Mouse (Mus musculus): ENCODE data around the gene Zfp46. TPM values are rescaled to one million over a fixed set of nuclear protein-coding genes. Genes with fewer than 3 reads are reported as not detected.

Zfp46 gene
- polyA plus RNA-seq, 2 experiments, result 30.2 to 39.6 TPM

DNA sequence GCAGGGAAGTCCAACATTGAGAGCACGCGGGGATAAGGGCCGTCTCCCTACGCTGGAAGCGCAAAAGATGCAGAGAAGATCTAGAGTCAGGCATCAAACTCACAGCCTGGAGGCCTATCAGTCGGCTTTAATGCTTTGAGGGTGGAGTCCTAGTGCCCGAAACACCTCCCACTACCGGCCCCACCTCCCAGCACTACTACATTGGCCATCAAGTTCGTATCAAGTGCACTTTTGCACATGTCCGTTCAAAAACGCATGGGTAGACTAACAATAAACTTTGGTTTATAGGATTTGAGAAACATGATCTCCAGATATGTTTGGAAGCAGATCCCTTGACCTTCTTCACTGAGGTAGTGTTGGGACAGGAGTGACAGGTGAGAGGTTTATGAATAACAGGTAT lies 25.3 kb downstream of the Zfp46 start:
- 6% methylated on average over 11 of the region's 11 CpGs for WGBS
- H3K36me3 ChIP-seq (ENCODE audit: control insufficient read depth, insufficient read depth, low read length), result no peaks in the 10 kb centered on the region; the same call in 1 of the 2 replicates
- peak; percentile 74 for DNase-seq (ENCODE audit: low spot score)
- H3K9me3 ChIP-seq (ENCODE audit: control insufficient read depth, low read length), result no peaks in the 10 kb centered on the region
- H3K4me1 ChIP-seq (ENCODE audit: control insufficient read depth, insufficient read depth, low read length), result peaks cover 29% of the 10 kb centered on the region
- peak overlapping the region; percentile 92 for H3K27ac ChIP-seq (replicated peaks; ENCODE audit: low read depth, low read length)
- peak overlapping the region; percentile 76 for H3K4me2 ChIP-seq (replicated peaks; ENCODE audit: low read depth, low read length, severe bottlenecking)
- TF ChIP-seq POLR2A (IDR thresholded peaks at IDR 0.05; ENCODE audit: borderline replicate concordance, extremely low read depth, insufficient read depth, insufficient read length), result no peak
- 0 out of 2 replicates have a peak, but pooled peaks have one; percentile 18 for ATAC-seq (ENCODE audit: low FRiP score, low read depth)
- peak overlapping the region; percentile 100 for H3K4me3 ChIP-seq (replicated peaks; ENCODE audit: low read length)
- H3K9ac ChIP-seq (ENCODE audit: low read depth, low read length, severe bottlenecking), result peak overlapping the region; percentile 100
- no peaks in the 10 kb centered on the region for H3K27me3 ChIP-seq (ENCODE audit: control insufficient read depth, insufficient read depth, low read length)

DNA sequence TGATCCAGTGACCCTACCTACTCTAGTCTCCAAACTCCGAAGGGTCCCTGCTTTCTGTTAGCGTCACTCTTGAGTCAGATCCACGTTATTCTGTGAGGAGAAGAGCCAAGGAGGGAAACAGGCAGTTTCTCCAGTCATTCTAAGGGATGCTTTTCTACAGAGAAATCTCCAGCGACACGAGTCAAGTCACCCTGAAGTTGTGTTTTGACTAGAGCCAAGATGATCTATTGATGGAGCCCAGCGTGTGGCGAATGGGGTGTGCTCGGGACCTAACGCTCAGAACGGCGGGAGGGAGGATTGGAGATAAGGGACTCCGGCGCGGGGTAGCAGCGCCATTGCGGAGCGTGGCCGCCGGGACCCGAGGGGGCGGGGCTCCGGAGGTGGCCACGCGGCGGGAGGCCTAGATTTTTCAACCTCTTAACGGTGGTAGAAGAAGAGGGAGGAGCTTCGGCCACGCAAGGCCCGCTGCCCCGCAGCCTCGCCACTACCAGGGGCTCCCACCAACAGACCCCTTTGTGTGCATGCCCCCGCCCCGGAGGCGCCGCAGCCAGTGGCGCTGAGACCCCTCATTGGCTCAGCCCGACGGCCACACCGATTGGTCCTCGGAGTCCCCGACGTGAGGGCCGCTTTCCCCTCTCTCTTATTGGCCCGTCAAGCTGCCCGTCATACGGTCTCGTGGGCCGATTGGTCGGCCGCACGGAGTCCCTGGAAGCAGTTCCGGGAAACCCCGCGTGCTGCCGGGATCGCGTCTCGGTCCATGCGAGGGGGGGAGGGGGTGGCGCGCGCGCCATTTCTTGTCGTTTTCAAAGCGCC lies 26.0 kb downstream of the Zfp46 start, which contains the start of gene Hnrnpr:
TSS of gene Hnrnpr (plus strand) at position 714 of the 813 bp plus-strand sequence.
- peak; percentile 99 for DNase-seq (ENCODE audit: low spot score)
- Histone ChIP-seq H3K27ac (replicated peaks; ENCODE audit: low read depth, low read length) (peak within 1 kb of the TSS; percentile 99), H3K4me2 (replicated peaks; ENCODE audit: low read depth, low read length, severe bottlenecking) (peak within 1 kb of the TSS; percentile 76), H3K4me1 (ENCODE audit: control insufficient read depth, insufficient read depth, low read length) (peaks cover 31% of the 10 kb centered on the region), H3K27me3 (ENCODE audit: control insufficient read depth, insufficient read depth, low read length) (no peaks in the 10 kb centered on the region), H3K9me3 (ENCODE audit: control insufficient read depth, low read length) (no peaks in the 10 kb centered on the region), H3K4me3 (replicated peaks; ENCODE audit: low read length) (peak within 1 kb of the TSS; percentile 100), H3K9ac (ENCODE audit: low read depth, low read length, severe bottlenecking) (peak within 1 kb of the TSS; percentile 100), H3K36me3 (ENCODE audit: control insufficient read depth, insufficient read depth, low read length) (no peaks in the 10 kb centered on the region; the same call in 1 of the 2 replicates)
- ATAC-seq (ENCODE audit: low FRiP score, low read depth), result peak; percentile 99
- under 1% methylated on average over 46 of the region's 65 CpGs for WGBS
- TF ChIP-seq POLR2A (IDR thresholded peaks at IDR 0.05; ENCODE audit: borderline replicate concordance, extremely low read depth, insufficient read depth, insufficient read length), result peak; percentile 72

DNA sequence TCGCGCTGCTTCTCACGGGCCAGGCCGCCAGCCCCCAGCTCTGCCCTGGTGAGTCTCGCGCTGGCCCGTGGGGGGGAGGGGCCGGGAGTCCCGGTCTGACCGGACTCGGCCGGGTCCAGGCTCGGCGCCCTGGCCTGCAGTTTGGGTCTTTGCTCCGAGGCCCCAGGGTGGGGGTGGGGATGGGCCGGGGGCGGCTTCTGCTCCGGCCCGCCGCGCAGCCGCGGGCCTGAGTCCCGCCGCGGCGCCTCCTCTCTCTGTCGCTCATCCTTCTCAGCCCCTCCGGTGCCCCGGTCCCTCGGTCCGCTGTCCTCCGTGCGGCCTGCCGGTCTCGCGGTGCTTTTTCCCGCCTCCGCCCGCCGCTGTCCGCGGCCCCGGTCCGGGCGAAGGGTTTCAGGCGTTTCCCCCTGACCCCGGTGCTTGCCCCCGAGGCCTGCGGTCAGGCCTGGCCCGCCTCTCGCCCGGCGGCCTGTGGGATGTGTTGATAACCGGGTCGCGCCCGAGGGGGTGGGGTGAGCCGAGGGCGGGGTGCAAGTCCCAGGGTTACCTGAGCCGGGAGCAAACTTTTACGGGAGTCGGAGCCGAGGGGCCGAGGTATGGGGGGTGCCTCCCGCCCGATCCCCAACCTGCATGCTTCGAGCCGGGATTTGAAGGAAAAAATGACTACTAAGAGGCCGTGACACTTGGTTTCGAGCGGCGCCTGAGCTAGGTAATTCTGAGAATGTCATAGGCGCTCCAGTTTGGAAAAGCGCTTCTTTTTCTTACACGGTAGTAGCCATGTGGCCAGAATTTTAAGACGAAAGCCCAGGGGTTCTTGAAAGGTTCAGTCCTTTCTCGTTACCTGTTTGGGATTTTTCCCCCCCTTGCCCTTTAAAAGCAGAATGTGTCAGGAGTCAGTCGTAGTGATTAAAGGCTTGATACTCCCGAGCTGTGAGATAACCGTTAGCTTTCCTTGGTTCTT lies 26.8 kb downstream of the Zfp46 start:
- under 1% methylated on average over 57 of the region's 81 CpGs for WGBS
- Histone ChIP-seq H3K9ac (ENCODE audit: low read depth, low read length, severe bottlenecking) (peak overlapping the region; percentile 100), H3K4me3 (replicated peaks; ENCODE audit: low read length) (peak overlapping the region; percentile 100), H3K4me1 (ENCODE audit: control insufficient read depth, insufficient read depth, low read length) (peaks cover 31% of the 10 kb centered on the region), H3K9me3 (ENCODE audit: control insufficient read depth, low read length) (no peaks in the 10 kb centered on the region), H3K27me3 (ENCODE audit: control insufficient read depth, insufficient read depth, low read length) (no peaks in the 10 kb centered on the region), H3K4me2 (replicated peaks; ENCODE audit: low read depth, low read length, severe bottlenecking) (peak overlapping the region; percentile 68), H3K36me3 (ENCODE audit: control insufficient read depth, insufficient read depth, low read length) (peaks cover 1% of the 10 kb centered on the region; the same call in 1 of the 2 replicates), H3K27ac (replicated peaks; ENCODE audit: low read depth, low read length) (peak overlapping the region; percentile 99)
- no peak for TF ChIP-seq POLR2A (IDR thresholded peaks at IDR 0.05; ENCODE audit: borderline replicate concordance, extremely low read depth, insufficient read depth, insufficient read length)
- ATAC-seq (ENCODE audit: low FRiP score, low read depth) (peak; percentile 38; the same call in 1 of the 2 replicates), DNase-seq (ENCODE audit: low spot score) (no peak)

DNA sequence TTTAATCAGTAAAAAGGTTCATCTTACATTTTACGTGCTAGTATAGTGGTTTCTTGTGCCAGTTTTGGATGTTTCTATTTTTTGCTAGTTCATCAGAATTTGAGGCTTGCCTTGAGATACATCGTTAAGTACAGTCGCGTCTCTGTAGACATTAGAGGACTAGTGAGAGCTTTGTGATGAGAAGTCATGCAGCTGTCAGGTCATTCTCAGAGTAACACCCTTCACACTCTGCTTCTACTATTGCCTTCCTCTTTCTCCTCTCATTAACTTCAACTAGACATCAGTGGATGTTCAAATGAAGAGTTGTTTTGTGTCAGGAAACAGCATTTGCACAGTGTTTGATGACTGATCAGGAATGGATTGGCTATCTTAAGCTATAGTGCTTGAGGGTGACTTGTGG lies 28.1 kb downstream of the Zfp46 start:
- Histone ChIP-seq H3K4me1 (ENCODE audit: control insufficient read depth, insufficient read depth, low read length) (peaks cover 31% of the 10 kb centered on the region), H3K4me3 (replicated peaks; ENCODE audit: low read length) (peak overlapping the region; percentile 100), H3K36me3 (ENCODE audit: control insufficient read depth, insufficient read depth, low read length) (peaks cover 12% of the 10 kb centered on the region), H3K27ac (replicated peaks; ENCODE audit: low read depth, low read length) (no peak overlapping the region), H3K9me3 (ENCODE audit: control insufficient read depth, low read length) (no peaks in the 10 kb centered on the region), H3K4me2 (replicated peaks; ENCODE audit: low read depth, low read length, severe bottlenecking) (peak overlapping the region; percentile 68), H3K9ac (ENCODE audit: low read depth, low read length, severe bottlenecking) (peak overlapping the region; percentile 100), H3K27me3 (ENCODE audit: control insufficient read depth, insufficient read depth, low read length) (no peaks in the 10 kb centered on the region)
- ATAC-seq (ENCODE audit: low FRiP score, low read depth) (no peak), DNase-seq (ENCODE audit: low spot score) (no peak)
- no peak for TF ChIP-seq POLR2A (IDR thresholded peaks at IDR 0.05; ENCODE audit: borderline replicate concordance, extremely low read depth, insufficient read depth, insufficient read length)
- WGBS, result 17% methylated on average over 4 of the region's 4 CpGs

DNA sequence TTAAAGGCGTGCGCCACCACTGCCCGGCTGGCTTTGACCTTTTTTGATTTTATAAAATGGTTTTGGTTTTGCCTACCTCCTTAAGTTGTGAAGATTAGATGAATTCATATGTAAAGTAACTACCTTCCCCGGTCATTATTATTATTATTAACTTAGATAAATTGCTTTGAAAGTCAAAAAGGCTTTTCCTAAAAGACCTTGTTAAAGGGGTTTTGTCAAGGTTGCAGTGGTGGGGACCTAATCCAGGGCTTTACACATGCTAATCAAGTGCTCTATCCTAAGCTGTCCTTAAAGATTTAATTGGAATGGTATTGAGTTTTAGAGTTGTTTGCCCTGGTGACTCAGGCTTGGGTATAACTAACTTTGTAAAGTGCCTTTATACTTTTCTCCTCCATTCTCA lies 33.2 kb downstream of the Zfp46 start:
- 92% methylated on average over 4 of the region's 4 CpGs for WGBS
- no peak for TF ChIP-seq POLR2A (IDR thresholded peaks at IDR 0.05; ENCODE audit: borderline replicate concordance, extremely low read depth, insufficient read depth, insufficient read length)
- ATAC-seq (ENCODE audit: low FRiP score, low read depth) (no peak), DNase-seq (ENCODE audit: low spot score) (no peak)
- Histone ChIP-seq H3K4me2 (replicated peaks; ENCODE audit: low read depth, low read length, severe bottlenecking) (no peak overlapping the region), H3K9ac (ENCODE audit: low read depth, low read length, severe bottlenecking) (no peak overlapping the region), H3K4me3 (replicated peaks; ENCODE audit: low read length) (no peak overlapping the region), H3K9me3 (ENCODE audit: control insufficient read depth, low read length) (no peaks in the 10 kb centered on the region), H3K27me3 (ENCODE audit: control insufficient read depth, insufficient read depth, low read length) (no peaks in the 10 kb centered on the region), H3K36me3 (ENCODE audit: control insufficient read depth, insufficient read depth, low read length) (peaks cover 57% of the 10 kb centered on the region), H3K4me1 (ENCODE audit: control insufficient read depth, insufficient read depth, low read length) (peaks cover 20% of the 10 kb centered on the region), H3K27ac (replicated peaks; ENCODE audit: low read depth, low read length) (no peak overlapping the region)

All from limb, embryonic 14.5 days (tissue).